Mouse (Mus musculus): ENCODE measurements around the gene Gmfg.
A peak's percentile ranks its signal among the peaks of the same experiment; 100 is the strongest.

Gene Gmfg

GRCm38 (mm10) chr7:28438771-28439170, 1.5 kb downstream of the Gmfg start:
- DNase-seq, result no peak

DNA sequence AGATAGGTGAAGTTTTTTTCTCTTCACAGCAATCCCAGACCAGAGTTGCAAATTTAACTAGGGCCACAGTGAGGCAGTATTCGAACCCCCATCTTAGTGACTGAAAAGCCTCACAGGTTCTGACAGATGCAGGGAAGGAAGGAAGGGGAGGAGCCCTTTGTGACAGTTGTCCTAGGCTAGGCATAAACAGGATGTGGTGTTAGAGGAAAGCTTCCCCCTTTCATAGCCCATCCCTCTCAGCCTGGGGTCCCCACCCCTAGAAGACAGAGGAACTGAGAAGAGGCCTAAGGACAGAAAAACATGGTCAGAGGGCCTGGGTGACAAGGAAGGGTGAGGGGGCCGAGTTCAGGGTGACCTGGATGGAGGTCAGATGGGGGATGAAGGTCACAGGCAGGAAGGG, 3.5 kb downstream of the Gmfg start:
- DNase-seq, result peak; percentile 32

DNA sequence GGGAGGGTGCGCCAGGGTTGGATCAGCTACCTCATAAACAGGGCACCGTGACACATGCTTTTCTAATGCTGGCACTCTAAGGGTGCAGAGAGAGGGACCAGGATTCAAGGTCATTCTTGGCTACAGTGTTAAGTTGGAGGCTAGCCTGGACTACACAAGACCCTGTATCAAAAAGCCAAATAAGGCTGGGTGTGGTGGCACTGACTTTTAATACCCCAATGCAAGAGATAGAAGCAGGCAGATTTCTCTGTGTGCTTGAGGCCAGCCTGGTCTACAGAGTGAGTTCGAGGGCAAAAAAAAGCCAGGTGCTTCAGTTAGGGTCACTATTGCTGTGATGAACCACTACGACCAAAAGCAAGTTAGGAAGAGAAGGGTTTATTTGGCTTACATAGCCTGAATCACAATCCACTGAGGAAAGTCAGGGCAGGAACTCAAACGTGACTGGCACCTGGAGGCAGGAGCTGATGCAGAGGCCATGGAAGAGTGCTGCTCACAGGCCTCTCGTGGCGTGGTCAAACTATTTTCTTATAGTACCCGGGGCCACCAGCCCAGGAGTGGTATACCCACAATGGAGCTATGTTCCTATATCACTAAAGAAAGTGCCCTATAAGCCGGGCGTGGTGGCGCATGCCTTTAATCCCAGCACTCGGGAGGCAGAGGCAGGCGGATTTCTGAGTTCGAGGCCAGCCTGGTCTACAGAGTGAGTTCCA, 4.7 kb downstream of the Gmfg start:
- DNase-seq, result no peak

GRCm38 (mm10) chr7:28442688-28443087, 5.4 kb downstream of the Gmfg start:
- no peak for DNase-seq

GRCm38 (mm10) chr7:28444344-28444974, 7.2 kb downstream of the Gmfg start:
- DNase-seq, result no peak

- DNase-seq, result peak; percentile 78
These were observed 9.2 kb downstream of the Gmfg start for GRCm38 (mm10) chr7:28446446-28446845.

DNA sequence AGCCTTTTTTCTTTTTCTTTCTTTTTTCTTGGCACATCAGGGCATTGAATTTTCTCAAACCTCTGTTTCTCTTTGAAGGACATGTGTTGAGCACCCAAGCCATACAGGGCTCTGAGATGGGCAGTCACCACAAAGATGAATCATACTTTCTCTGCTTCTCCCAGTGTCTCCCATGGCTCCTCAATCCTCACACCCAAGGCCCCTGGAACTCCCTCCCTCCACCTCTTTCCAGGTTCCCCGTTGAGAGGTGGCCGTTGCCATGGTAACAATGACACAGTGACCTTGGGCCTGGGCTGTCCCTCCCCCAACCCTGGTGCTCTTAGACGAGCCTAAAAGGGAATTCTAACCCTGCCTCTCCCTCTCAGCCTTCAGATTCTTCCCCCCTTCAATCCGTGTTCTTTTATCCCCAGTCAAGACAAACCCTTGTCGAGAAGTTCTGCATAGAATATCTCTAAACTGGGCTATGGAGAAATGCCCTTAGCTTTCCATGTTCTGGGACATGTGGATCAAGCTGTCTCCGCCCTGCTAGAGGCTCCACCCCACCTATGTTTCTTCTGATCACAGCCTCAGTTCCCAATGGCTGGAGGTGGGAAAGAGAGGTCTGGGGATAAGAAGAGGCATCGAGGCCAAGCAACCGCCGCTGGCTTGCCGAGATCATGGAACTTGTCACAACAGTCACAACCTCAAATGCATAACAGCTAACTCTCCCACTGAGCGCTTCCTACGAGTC, 10.0 kb downstream of the Gmfg start:
- DNase-seq, result no peak

GRCm38 (mm10) chr7:28447865-28448820, 10.9 kb downstream of the Gmfg start:
- no peak for DNase-seq

- no peak for DNase-seq
These were observed 14.5 kb downstream of the Gmfg start, which contains the start of gene Lrfn1 for GRCm38 (mm10) chr7:28451531-28452360. Gene Lrfn1 (plus strand): TSS chr7:28451980.

- DNase-seq, result no peak
These were observed 15.2 kb downstream of the Gmfg start for GRCm38 (mm10) chr7:28452361-28453005.

DNA sequence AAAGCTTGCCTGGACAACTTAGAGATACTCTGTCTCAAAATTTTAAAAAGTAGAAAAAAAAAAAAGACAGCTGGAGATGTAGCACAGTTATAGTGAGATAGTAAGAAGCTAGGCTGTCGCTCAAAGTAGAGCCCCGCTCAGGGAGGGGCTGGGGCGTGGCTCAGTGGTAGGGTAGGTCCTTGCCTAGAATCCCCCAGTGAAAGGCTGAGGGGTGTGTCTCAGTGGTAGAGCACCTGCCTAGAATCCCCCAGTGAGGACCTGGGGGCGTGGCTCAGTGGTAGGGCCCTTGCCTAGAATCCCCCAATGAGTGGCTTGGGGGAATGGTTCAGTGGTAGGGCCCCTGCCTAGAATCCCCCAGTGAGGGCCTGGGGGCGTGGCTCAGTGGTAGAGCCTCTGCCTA, 23.1 kb downstream of the Gmfg start:
- no peak for DNase-seq

DNA sequence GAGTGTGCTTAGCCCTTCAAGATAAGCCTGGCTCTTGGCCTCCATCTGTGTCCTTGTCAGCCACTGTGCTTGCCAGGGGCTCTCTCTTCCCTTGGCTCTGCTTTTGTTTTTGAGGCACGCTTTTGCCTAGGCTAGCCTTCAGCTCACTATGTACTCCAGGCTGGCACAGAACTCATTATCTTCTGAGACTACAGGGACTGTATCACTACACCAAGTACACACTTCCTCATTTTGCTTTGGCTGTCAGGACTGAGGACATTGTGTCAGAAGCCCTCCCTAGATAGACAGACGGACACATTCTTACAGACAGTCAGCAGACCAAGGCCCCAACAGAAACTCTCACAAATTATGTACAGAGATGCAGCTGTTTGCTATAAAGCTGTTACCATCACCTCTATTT, 25.5 kb downstream of the Gmfg start:
- DNase-seq, result no peak

DNA sequence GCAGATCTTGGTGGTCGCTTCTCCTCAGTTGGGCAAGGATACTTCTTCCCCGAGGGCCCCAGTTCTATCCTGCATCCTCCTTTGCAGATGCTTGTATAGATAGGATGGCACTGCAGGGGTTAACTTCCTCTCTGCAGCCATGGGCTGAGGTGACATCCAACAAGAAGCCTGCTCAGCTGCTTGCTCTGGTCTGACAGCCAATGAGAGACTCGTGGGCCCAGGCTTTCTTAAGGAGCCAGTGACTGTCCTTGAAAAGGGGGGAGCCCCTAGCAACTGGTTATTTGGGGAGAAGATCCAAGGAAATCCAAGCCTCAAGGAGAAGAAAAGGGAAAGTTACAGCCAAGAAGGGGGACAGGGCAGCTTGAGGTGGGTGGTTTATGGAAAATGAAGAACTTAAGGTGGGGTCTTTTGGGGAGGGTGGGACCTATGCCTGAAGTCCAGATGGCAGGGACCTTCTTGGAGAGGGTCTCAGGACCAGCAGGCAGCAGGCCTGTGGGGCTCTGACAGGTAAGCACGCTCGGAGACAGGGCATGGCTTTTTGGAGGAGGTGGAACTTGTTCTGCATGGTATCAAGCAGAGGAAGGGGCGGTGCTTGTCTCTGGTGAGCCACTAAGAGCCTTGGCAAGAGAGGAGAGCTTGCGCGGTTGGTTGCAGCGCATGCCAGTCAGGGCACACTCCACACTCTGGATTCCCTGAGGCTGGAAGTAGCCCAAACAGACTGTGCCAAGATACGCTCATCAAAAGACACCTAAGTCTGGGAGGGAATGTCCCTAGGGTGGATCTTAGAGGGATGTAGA, 27.4 kb downstream of the Gmfg start:
- DNase-seq, result peak; percentile 63

GRCm38 (mm10) chr7:28466721-28467212, 29.5 kb downstream of the Gmfg start:
- DNase-seq, result no peak

GRCm38 (mm10) chr7:28467213-28467751, 30.0 kb downstream of the Gmfg start:
- DNase-seq, result peak; percentile 69

GRCm38 (mm10) chr7:28476191-28476590, 38.9 kb downstream of the Gmfg start:
- DNase-seq, result no peak

DNA sequence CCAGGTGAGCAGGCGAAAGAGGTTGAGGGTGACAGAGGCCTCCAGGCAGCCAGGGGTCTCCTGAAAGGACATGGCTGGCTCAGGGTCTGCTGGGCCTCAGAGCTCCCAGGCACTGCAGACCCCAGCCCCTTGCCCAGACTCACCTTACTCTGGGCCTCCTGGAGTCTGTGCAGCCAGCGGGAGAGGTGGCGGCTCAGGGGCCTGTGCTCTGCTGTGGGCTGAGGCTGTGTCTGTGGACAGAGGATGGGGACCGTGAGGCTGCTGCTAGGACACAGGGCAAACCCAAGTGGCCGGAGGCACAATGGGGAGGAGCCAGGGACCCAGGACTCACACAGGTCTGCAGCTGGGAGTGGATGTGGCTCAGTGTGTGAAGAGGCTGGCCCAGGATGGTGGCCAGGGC, 40.1 kb downstream of the Gmfg start:
- no peak for DNase-seq

- DNase-seq, result peak; percentile 41
These were observed 41.6 kb downstream of the Gmfg start for GRCm38 (mm10) chr7:28478854-28479253.

DNA sequence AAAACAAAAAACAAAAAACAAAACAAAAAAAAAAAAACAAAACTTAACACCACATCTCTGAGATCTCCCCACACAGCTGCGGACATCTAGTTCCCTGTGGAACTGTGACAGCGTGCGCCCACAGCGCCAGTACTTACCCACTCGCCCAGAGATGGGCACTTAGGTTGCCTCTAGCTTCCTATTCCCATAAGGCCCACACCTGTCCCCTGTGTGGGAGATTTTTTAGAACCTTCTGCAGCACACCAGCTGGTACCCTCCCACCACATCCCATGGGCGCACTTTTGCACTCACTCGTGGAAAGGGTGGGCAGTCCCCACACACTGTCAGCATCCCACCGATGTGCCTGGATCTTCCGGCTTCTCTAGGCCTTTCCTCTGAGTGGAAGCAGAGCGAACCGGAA, 45.6 kb downstream of the Gmfg start:
- no peak for DNase-seq

DNA sequence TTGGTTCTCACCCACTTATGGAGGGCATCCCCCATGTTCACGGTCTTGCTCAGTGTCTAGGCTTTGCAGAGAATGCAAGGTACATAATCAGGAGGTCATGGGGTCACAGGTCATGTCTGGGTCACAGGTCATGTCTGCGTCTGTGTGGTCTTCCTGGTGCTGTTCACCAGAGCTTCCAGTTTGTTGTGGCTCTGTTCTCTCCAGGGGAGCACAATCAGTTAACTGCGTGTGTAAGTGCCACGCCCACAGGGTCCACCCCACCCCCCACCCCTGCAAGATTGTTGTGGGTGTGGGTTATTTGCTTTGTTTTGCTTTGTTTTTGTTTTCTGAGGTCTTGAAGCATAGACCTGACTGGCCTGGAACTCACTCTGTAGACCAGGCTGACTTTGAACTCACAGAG, 46.9 kb downstream of the Gmfg start:
- DNase-seq, result no peak

Measured in liver (tissue).